Mouse (Mus musculus) layer of hippocampus, adult 9-10 months (tissue): ENCODE results near the gene Sbf2.
"Not testable (repeated sequence)": the region's sequence is repeated elsewhere in the genome, so short reads cannot be mapped to it uniquely, and the experiment has no call there.

ENCODE experiments used
- DNase-seq: peaks from one replicate; pipeline ENCODE4 v3.0.0; 2022; ENCODE audit warnings: low spot score

The Sbf2 gene

GRCm38 (mm10) chr7:110391632-110392031 is 223.1 kb downstream of the Sbf2 start:
- DNase-seq: no peak

- not testable (repeated sequence) for DNase-seq
These were observed 225.8 kb downstream of the Sbf2 start for GRCm38 (mm10) chr7:110388889-110389288.

- DNase-seq: no peak
These were observed 227.2 kb downstream of the Sbf2 start for GRCm38 (mm10) chr7:110387565-110387964.

GRCm38 (mm10) chr7:110385482-110385881 is 229.2 kb downstream of the Sbf2 start:
- DNase-seq: no peak

- no peak for DNase-seq
These were observed 230.4 kb downstream of the Sbf2 start for GRCm38 (mm10) chr7:110384343-110384742.

GRCm38 (mm10) chr7:110381625-110382024 is 233.1 kb downstream of the Sbf2 start:
- DNase-seq: no peak

GRCm38 (mm10) chr7:110379335-110379914 is 235.3 kb downstream of the Sbf2 start:
- no peak for DNase-seq

GRCm38 (mm10) chr7:110372529-110372928 is 242.2 kb downstream of the Sbf2 start:
- DNase-seq: no peak

- no peak for DNase-seq
These were observed 252.7 kb downstream of the Sbf2 start for GRCm38 (mm10) chr7:110362005-110362404.

GRCm38 (mm10) chr7:110361516-110361915 is 253.2 kb downstream of the Sbf2 start:
- DNase-seq: no peak

- no peak for DNase-seq
These were observed 255.3 kb downstream of the Sbf2 start for GRCm38 (mm10) chr7:110359391-110359790.

GRCm38 (mm10) chr7:110353971-110354370 is 260.8 kb downstream of the Sbf2 start:
- DNase-seq: no peak

GRCm38 (mm10) chr7:110347250-110347649 is 267.5 kb downstream of the Sbf2 start:
- DNase-seq: no peak

- DNase-seq: peak; percentile 20
These were observed 277.1 kb downstream of the Sbf2 start for GRCm38 (mm10) chr7:110337601-110338000.

- no peak for DNase-seq
These were observed 289.2 kb downstream of the Sbf2 start for GRCm38 (mm10) chr7:110325381-110326110.

- DNase-seq: no peak
These were observed 289.9 kb downstream of the Sbf2 start for GRCm38 (mm10) chr7:110324852-110325251.

- no peak for DNase-seq
These were observed 293.6 kb downstream of the Sbf2 start for GRCm38 (mm10) chr7:110321106-110321505.

- no peak for DNase-seq
These were observed 295.7 kb downstream of the Sbf2 start for GRCm38 (mm10) chr7:110318971-110319519.

GRCm38 (mm10) chr7:110317412-110317811 is 297.3 kb downstream of the Sbf2 start:
- no peak for DNase-seq

- no peak for DNase-seq
These were observed 299.4 kb downstream of the Sbf2 start for GRCm38 (mm10) chr7:110315352-110315751.

- DNase-seq: no peak
These were observed 300.3 kb downstream of the Sbf2 start for GRCm38 (mm10) chr7:110314401-110314890.

GRCm38 (mm10) chr7:110313392-110314055 is 301.2 kb downstream of the Sbf2 start:
- DNase-seq: peak; percentile 22

- DNase-seq: no peak
These were observed 305.5 kb downstream of the Sbf2 start for GRCm38 (mm10) chr7:110309246-110309645.
